Mouse (Mus musculus): ENCODE measurements at regions not wholly inside any gene's neighbourhood (a gene's known extent, or its start where the extent isn't known, plus 50 kb on each side); places are given as distances from the start of the nearest gene placed in this dataset.
"Not testable (repeated sequence)": the region's sequence is repeated elsewhere in the genome, so short reads cannot be mapped to it uniquely, and the experiment has no call there.

DNA sequence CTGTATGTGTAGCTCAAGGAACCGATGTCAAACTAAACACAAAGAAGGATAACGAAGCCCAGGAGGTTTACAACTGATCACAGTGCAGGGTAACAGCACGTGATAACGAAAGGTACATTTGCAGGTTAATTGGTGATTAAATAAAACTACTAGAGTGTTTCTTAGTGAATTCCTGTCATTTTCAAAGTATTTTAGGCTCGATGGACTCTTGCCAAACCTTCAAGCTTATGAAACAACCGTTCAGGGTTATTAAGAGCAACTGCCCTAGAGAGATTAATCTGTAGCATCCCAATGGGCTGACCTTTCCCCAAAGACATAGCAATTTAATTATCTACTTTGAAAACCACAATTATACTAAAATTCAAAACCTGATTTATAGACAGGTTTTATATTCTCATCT lies 741.1 kb downstream of the Robo2 start:
- DNase-seq (ENCODE audit: low spot score in 2 of 2): no peak
- intact Hi-C loops (cut with DNase I): no loop called here

DNA sequence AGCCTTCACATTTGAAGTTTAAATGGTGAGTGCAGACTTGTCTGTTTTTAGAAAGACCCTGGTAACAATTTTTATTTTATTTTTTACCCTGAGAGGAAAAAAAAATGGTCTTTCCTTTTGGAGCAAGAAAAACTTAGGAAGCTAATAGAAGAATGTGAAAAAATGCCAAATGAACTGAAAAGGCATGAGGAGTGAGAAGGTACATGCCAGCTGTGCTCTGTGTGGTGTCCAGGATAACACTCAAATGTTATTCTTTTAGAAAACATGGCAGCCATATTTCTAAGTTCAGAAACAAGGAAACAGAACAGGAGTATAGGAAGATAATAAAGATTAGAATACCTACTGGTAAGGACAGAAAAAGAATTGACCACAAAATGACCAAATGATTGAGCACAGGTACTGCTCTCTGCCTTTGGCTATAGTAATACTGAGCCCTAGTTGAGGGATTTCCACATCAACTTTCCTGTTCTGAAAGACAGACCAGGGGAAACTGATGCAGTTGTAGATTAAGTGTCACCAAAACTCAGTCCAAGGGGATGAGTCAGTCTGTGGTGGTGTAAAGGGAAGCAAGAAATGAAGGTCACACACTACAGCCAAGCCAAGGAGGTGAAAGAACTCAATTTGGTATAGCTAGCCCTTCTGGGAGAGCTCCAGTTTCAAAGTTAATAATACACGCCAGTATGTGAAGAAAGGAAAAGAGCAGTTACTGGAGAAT lies 758.5 kb downstream of the Robo2 start:
- no peak for DNase-seq (ENCODE audit: low spot score in 2 of 2)
- intact Hi-C loops (cut with DNase I): no loop called here

DNA sequence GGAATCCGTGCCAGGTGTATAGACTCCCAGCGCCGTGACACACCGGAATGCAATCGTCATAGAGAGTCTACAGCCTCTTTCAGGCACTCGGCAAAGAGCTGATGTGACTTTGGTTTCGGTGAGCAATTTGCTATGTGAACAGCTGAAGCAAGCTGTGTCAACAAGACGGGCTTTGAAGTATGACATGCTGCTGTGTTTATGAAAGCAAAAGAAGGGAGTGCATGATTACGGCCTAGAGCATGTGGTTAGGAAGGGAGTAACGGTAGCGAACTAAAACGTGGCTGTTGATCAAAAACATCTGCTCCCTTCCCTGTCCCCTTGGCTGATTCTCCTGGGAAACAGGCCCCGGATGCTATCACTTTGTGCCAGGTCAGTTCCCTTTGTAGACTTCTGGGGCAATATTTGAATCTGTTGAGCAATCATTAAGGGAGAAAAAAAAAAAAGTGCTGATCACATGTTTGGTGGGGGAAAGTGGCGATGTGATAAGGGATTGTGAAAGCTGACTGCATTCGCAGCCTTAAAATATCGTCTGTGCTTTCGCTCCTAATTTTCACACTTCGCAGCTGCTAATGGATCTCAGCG lies 764.3 kb downstream of the Robo2 start:
- intact Hi-C loops (cut with DNase I): no loop called here
- DNase-seq (ENCODE audit: low spot score in 2 of 2): peak; percentile 20 to 21

DNA sequence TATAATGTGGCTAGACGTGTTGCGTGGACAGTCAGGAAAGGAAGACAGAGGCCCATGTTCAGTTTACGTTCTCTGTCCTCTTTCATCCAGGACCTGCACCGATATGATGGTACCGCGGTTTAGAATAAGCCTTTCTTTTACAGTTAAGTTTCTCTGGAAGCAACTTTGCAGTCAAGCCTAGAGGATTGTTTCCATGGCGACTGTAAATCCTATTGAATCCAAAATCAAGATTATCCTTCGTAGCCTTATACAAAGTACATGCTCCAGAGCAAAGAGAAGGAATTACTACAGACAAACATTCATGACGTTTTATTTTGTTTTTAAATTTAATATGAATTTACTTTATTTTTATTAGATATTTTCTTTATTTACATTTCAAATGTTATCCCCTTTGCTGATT lies 798.6 kb downstream of the Robo2 start:
- intact Hi-C loops (cut with DNase I): no loop called here
- peak in 1 of 2 experiments; percentile 5 for DNase-seq (ENCODE audit: low spot score in 2 of 2)

DNA sequence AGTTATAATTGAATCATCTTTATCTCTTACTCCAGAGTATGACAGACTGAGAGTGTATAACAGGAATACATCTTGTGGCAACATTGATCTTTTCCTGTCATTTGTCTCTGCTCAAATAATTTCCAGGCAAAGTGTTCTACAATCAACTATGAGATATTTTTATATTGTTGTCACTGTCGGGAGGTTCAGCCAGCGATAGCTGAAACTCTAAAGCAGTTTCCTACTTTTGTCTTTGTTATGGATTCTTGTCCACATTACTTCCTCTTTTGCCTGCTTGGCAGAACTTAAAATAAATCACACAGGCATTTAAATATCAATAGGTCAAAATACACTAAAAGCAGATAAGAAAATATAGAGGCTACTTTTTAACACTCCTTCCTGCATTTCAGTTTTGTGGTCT lies 820.2 kb downstream of the Robo2 start:
- no peak for DNase-seq (ENCODE audit: low spot score in 2 of 2)
- intact Hi-C loops (cut with DNase I): no loop called here

DNA sequence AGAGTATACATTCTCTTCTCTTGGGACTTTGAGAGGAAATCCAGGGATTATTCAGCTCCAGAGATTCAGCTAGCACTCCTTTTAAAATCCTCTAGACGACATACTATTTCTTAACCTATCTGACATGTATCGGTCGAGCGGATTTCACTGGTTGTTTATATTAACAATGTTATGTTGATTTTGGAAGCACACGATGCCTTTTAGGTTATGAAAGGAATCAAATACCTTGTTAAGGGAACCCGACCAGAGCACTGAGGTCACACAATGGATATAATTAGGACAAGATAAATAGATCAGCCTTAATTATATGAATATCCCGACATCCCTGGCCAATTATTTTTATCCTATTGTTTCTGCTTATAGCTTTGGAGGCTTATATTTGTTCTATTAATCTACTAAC lies 850.4 kb downstream of the Robo2 start:
- DNase-seq (ENCODE audit: low spot score in 2 of 2): no peak
- intact Hi-C loops (cut with DNase I): no loop called here

DNA sequence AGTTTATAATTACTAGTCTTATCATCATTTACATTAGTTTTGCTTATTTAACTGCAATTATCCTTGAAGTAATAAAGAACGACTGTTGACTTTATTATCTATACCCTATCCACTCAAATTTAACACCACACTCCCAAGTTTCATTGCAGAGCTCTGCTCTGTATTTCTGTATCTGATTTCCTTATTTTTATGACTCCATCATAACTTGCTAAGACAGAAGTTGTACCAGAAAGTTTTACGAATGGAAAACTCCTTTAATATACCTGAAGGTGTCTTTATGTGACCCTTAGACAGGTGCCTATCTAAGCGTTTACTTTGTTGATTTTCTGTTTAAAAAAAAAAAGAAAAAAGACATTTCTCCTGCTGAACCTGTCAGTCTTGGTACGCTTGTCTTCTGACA lies 854.7 kb downstream of the Robo2 start:
- DNase-seq (ENCODE audit: low spot score in 2 of 2): no peak
- intact Hi-C loops (cut with DNase I): no loop called here

DNA sequence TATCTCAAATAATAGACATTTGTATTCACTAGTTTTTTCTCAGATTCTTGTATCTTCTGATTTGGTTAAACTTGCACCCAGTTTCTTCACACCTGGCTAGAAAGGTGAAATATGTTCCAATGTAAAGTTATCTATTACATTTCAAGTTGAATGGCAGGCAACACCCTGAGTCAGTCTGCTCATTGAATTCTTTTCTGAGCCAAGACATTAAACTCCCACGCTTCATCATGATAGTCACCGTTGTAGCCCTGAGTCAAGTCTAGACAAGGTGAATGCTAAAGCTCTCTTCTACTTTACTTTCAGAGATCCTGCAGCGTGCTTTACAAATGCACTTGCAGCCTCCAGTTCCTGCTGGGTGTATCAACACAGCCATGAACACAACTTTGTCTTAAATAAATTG lies 868.0 kb downstream of the Robo2 start:
- DNase-seq (ENCODE audit: low spot score in 2 of 2): no peak
- intact Hi-C loops (cut with DNase I): no loop called here

DNA sequence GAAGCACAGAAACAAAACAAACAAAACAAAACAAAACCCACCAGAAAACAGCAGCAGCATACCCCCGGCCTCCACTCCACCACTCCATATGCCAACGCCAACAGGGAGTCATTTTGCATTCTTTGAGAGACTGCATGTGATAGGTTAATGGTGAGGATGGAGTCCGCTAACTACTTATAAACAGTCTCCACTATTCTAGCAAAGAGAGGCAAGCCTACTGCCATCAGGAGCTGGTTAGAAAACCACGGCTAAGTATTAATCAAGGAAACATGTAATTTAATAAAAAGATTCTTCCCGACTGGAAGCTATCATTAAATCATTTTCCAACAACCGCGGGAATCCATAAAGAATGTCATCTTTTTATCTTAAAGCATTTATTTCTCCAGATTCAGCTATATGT lies 873.6 kb downstream of the Robo2 start:
- intact Hi-C loops (cut with DNase I): no loop called here
- no peak for DNase-seq (ENCODE audit: low spot score in 2 of 2)

DNA sequence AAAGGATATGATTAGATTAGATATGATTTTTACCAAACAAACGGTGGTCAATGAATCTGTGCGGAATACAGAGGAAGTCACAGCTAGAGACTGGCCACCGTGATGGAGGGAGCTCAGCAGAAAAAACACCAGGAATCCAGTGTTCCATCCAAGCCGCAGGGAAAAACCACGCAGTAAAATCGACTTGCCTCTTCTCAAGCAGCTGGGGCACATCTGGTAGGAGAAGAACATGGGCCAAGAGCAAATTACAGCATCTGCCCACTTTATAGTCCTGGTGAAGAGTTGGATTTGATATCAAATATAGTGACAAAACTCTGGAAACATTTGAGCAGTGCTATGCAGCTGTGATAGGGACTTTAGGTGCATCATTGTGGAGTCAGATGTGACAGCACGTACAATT lies 874.1 kb downstream of the Robo2 start:
- DNase-seq (ENCODE audit: low spot score in 2 of 2): no peak
- intact Hi-C loops (cut with DNase I): no loop called here

DNA sequence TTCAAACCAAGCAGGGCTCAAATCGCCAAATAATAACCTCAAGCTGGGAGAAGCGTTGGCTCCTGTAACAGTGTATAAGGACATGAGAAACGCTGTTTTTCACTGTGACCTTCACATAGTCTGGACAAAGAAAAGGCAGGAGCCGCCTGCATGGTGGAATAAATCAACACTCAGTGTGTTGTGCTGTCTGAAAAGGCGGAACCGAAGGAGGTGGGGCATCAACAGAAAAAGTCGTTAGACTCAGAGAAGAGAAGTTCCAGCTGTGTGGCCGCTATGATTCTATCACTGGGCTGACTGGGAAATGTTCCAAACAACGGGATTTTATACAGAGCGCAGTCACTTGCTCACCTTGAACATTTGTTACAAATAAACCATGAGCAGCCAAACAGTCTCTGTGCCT lies 881.4 kb downstream of the Robo2 start:
- no peak for DNase-seq (ENCODE audit: low spot score in 2 of 2)
- intact Hi-C loops (cut with DNase I): no loop called here

DNA sequence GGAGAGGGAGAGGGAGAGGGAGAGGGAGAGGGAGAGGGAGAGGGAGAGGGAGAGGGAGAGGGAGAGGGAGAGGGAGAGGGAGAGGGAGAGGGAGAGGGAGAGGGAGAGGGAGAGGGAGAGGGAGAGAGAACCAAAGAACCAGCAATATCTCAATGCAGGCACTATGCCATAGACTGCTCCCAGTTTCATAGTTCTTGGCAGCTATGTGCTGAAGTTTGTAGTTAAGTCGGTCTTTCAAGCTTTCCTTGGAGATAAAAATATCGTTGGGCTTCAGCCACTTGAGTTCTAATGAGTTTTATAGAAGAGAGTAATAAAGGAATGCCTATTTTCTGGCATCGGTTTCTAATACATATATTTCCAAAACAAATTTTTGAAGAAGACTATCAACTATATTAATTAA lies 888.7 kb downstream of the Robo2 start:
- intact Hi-C loops (cut with DNase I): not testable (repeated sequence)
- peak in 1 of 2 experiments; percentile 7 for DNase-seq (ENCODE audit: low spot score in 2 of 2)

DNA sequence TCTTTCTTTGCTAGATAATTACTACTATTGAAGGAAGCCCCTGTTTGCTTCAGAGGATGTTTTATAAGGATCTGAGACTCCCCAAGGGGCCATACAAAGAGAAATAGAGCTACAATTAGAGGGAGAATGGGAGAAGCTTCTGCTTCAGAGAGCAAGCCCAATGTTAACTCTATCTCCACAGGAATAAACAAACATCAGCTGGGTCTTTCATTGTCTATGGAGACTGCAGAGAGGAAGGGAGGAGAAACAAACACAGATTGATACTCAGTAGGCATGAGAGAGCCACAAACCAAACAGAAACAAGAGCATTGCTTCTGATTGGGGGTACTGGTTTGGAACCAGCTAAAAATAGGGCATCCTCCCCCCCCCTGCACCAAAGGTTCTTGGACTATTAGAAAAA lies 906.9 kb downstream of the Robo2 start:
- DNase-seq (ENCODE audit: low spot score in 2 of 2): no peak
- intact Hi-C loops (cut with DNase I): no loop called here

DNA sequence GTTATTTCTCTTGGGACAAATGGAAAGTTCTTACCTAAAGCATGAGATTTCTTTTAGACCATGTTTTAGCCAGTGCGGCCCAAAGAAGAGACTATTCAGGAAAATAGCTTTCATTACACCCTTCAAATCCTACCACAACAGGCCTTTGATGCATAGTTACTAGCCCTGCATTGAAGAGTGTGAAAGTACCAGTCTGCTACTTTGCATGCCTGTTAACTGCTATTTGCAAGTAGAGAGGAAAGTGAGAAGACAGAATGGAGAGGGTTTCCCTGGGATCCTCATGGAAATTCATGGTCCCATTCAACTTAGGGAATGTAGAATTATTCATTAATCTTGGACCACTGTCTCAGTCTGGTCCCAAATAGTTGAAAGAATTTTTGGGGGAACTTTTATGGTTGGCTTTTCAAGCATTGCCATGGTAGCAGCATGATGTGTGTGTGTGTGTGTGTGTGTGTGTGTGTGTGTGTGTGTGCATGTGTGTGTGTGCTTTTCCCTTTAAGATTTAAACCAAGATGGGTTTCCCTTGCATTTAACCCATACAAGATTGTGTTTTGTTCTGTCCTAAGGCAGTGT lies 912.9 kb downstream of the Robo2 start:
- intact Hi-C loops (cut with DNase I): no loop called here
- no peak for DNase-seq (ENCODE audit: low spot score in 2 of 2)

DNA sequence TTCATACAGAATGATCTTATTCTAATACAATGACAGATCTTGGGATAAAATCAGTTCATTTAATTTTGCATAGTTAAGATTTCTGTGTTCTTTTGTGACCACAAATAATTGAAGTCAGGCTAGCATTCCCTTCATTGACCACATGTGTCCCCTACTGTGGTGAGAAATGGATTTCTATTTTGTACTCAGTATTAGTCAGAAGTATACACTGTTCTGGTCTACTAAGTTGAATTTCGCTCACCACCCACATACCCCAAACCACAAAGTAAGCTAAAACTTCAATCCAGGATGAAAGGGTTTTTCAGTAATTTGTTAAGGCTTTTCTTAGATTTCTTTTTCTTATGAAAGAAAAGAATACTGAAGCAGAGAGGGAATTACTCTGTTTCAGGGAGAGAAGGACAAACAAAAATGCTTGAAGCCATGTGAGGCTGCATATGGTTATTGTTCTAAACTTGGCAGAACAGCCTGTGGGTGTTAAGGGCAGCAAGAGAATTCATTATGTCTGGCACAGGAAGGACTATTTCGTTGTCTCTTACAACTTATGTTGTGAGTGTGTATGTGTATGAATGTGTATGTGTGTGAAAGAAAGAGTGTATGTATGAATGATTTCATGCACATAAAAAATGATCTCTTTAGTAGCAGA lies 928.3 kb downstream of the Robo2 start:
- no peak for DNase-seq (ENCODE audit: low spot score in 2 of 2)
- intact Hi-C loops (cut with DNase I): no loop called here

DNA sequence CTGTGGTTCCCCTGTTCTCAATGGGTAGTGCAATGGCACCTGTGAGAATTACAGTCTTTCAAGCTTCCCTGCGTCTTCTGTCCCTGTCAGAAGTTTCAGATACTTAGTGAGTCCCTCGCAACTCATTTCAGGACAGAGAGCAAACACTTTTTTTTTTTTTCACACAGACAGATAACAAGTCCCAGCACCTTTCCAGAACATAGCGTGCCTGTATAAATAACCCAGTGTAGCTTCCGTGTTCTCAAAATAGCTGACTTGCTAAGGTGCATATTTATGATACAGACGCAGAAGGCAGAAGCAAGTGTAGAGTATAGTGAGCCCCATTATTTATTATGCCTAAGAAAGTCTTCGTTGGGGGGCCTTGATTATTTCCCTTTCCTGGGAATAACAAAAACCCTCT lies 929.4 kb downstream of the Robo2 start:
- no peak for DNase-seq (ENCODE audit: low spot score in 2 of 2)
- intact Hi-C loops (cut with DNase I): no loop called here

DNA sequence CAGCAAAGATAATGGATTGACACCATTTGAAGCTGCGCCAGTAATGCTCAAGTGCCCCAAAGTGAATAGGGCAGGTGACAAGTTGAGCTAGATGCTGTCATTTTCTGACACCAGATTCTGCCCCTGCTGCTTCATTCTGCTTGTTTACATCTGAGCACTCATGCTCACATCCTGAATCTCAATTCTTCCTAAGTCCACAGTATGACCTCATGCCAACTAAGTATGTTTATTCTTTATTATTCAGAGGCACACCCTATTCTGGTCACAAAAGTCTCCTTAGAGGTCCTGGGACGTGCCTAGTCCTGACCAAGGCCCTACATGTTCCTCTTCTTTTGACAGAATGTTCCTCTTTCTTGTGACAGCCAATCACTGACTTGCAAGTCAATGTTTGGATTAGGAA lies 938.1 kb downstream of the Robo2 start:
- no peak for DNase-seq (ENCODE audit: low spot score in 2 of 2)
- intact Hi-C loops (cut with DNase I): no loop called here

DNA sequence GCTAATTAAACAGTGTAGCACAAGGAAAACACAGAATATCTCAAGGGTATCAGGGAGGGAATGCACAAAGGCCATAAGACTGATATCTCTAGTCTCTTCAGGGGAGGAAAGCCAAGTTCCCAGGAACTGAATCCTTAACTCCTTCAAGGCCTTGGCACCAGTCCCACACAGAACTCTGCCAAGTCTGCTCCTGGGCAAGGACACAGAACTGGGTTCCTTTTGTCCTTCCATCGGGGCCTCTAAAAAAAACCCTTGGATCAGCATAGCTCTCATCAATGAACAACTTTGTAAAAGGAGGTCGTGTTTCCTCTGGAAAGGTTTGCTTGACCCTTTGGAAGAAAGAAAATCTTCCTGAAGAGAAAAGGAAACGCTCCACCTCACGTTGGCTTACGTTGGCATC lies 940.1 kb downstream of the Robo2 start:
- DNase-seq (ENCODE audit: low spot score in 2 of 2): peak; percentile 12 to 33

DNA sequence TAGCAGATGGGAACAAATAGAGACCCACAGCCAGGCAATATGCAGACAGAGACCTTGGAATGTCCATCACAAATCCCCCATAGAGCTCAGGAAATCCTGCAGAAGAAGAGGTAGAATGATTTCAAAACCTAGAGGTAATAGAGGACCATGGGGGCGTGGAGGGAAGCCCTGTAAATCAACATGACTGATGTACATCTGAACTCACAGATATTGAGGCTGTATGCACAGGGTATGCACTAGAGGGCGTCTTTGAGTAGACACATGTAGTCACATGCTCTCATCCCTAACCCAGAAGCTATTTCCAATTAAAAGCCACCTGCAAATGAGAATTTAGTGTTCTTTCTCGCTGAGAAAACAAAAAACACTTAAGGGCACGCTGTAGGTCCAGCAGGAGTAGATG lies 941.1 kb downstream of the Robo2 start:
- intact Hi-C loops (cut with DNase I): no loop called here
- DNase-seq (ENCODE audit: low spot score in 2 of 2): no peak

More for the DNA sequence above, 940.1 kb downstream of the Robo2 start:
- intact Hi-C loops (cut with DNase I): no loop called here

DNA sequence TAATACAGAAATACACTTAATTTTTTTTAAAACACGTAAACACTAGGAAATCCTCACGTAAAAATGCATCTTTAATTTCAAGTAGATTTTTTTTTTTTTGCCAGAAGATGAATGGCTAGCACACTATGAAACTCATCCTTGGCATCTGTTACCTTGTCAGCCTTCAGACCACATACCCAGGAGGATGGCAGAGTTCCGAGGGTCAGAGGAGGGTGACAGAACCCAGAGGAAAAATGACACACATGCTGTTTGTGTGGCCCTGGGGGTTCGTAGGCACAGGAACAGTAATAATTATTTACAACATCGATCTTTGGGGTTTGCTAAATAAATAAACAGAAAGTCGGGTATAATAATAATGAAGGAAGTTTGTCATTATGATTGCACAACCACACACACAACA lies 945.3 kb downstream of the Robo2 start:
- no peak for DNase-seq (ENCODE audit: low spot score in 2 of 2)
- intact Hi-C loops (cut with DNase I): no loop called here

DNA sequence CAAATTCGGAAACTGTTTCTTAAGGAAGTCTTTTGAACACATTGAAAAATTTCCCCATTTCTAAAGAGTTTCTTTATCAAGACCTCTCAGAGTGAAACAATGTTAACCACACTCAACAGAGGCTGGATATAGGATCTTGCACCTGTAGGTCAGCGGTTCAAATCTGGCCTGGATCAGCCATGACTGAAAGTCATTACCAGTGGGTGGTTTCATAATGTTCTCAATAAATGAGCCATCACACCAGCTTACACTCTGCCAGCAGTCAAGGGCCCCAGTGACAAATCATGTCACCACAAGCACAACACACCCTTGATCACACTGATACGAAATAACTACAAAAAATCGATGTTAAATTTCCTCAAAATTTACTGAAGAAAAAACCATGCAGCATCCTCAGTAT lies 949.1 kb downstream of the Robo2 start:
- intact Hi-C loops (cut with DNase I): no loop called here
- no peak for DNase-seq (ENCODE audit: low spot score in 2 of 2)
